13 mouse cellular contexts compared by ENCODE assay signal in the genomic region with DNA sequence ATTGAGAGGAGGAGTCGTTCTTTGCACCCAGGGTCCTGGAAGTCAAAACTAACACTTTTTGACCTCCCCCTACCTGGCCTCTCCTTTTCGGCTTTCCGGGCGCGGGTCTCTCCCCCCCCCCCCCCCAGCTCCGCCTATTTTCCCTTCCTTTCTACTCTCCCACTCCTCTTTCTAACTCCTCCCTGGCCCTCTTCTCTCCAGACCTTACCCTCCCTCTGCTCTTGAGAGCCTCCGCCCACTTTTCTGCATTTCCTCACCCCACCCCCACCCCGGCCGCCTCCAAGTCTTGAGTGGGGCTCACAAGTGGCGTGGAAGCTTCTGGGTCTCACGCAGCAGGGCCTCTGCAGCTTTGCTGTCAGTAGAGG. TPM values are rescaled to one million over a fixed set of nuclear protein-coding genes. Genes with fewer than 3 reads are reported as not detected.
DNase-seq lines count a peak whose midpoint lies in the region; ATAC-seq lines count a peak whose summit lies in the region.
"Had no signal": no experiment of that assay in that cellular context is flagged by ENCODE, and none has a peak within 500 bp of the region (broad histone marks: within the 10 kb centered on the region; RNA-seq: fewer than 3 reads in every experiment).

No protein-coding gene starts in this region.

- peak overlapping the region; percentile 20 for H3K9ac ChIP-seq in neural tube, embryonic 11.5 days (ENCODE audit: low read length)
- no peak overlapping the region for H3K9ac ChIP-seq in hindbrain, embryonic 11.5 days (ENCODE audit: low read depth, low read length)
- H3K9ac ChIP-seq in midbrain, embryonic 11.5 days (ENCODE audit: low read length): no peak overlapping the region

- no peak overlapping the region for H3K27ac ChIP-seq in neural tube, embryonic 11.5 days (ENCODE audit: low read depth, low read length)
- 0 out of 2 replicates have a peak overlapping the region, but pooled peaks have one; percentile 24 for H3K27ac ChIP-seq in hindbrain, embryonic 11.5 days (ENCODE audit: low read depth, low read length)
- H3K27ac ChIP-seq in midbrain, embryonic 11.5 days (ENCODE audit: low read depth, low read length): no peak overlapping the region
- H3K27ac ChIP-seq: macrophage had no signal

- H3K27me3 ChIP-seq in neural tube, embryonic 11.5 days (ENCODE audit: control insufficient read depth, insufficient read depth, low read length): peaks cover 70% of the 10 kb centered on the region
- peaks cover 64% of the 10 kb centered on the region for H3K27me3 ChIP-seq in hindbrain, embryonic 11.5 days (ENCODE audit: control insufficient read depth, insufficient read depth, low read length)
- peaks cover 70% of the 10 kb centered on the region for H3K27me3 ChIP-seq in midbrain, embryonic 11.5 days (ENCODE audit: control insufficient read depth, insufficient read depth, low read length)

- H3K4me1 ChIP-seq in neural tube, embryonic 11.5 days (ENCODE audit: control insufficient read depth, insufficient read depth, low read length): peaks cover 11% of the 10 kb centered on the region
- H3K4me1 ChIP-seq in hindbrain, embryonic 11.5 days (replicated peaks; ENCODE audit: control insufficient read depth, insufficient read depth, low read length): 0 out of 2 replicates have a peak, but pooled peaks cover 6% of the 10 kb centered on the region
- peaks cover 8% of the 10 kb centered on the region for H3K4me1 ChIP-seq in midbrain, embryonic 11.5 days (ENCODE audit: control insufficient read depth, insufficient read depth, low read length)

- H3K36me3 ChIP-seq in neural tube, embryonic 11.5 days (ENCODE audit: control insufficient read depth, insufficient read depth, low read length): no peaks in the 10 kb centered on the region
- no peaks in the 10 kb centered on the region for H3K36me3 ChIP-seq in hindbrain, embryonic 11.5 days (ENCODE audit: control insufficient read depth, insufficient read depth, low read length)
- H3K36me3 ChIP-seq in midbrain, embryonic 11.5 days (ENCODE audit: control insufficient read depth, insufficient read depth, low read length): no peaks in the 10 kb centered on the region

- peak overlapping the region; percentile 35 for H3K4me3 ChIP-seq in neural tube, embryonic 11.5 days (ENCODE audit: low read depth, low read length)
- peak overlapping the region; percentile 36 for H3K4me3 ChIP-seq in hindbrain, embryonic 11.5 days (ENCODE audit: low read depth, low read length)
- H3K4me3 ChIP-seq in midbrain, embryonic 11.5 days (ENCODE audit: low read depth, low read length): peak overlapping the region; percentile 38

- no peak for ATAC-seq in neural tube, embryonic 11.5 days (ENCODE audit: insufficient read depth, low FRiP score, low TSS enrichment)
- ATAC-seq in hindbrain, embryonic 11.5 days (ENCODE audit: low FRiP score): no peak
- ATAC-seq in midbrain, embryonic 11.5 days (ENCODE audit: low FRiP score): 0 out of 2 replicates have a peak, but pooled peaks have one; percentile 12

- H3K4me2 ChIP-seq in neural tube, embryonic 11.5 days (ENCODE audit: low read depth): peak overlapping the region; percentile 49; the same call in 1 of the 2 replicates
- peak overlapping the region; percentile 66 for H3K4me2 ChIP-seq in hindbrain, embryonic 11.5 days (replicated peaks; ENCODE audit: low read depth, low read length)
- H3K4me2 ChIP-seq in midbrain, embryonic 11.5 days: peak overlapping the region; percentile 55

- no peak for DNase-seq in neural tube, embryonic 11.5 days (ENCODE audit: low spot score)
- DNase-seq in neural tube, embryonic 10.5 days (ENCODE audit: extremely low spot score, low spot score): no peak
- DNase-seq in hindbrain, embryonic 11.5 days (ENCODE audit: low spot score): no peak
- no peak for DNase-seq in midbrain, embryonic 11.5 days (ENCODE audit: low spot score, missing footprints)
- no peak for DNase-seq in spleen, postnatal 10 days (ENCODE audit: low spot score in 2 of 2)
- no peak for DNase-seq in cerebellum, adult 11 months
- DNase-seq in embryo, embryonic 11 days: no peak
- no peak for DNase-seq in thymus, adult 18-20 months
- DNase-seq: adrenal gland, adult 8-10 months; cerebellum, adult 2 months; left cerebral cortex, postnatal 4 days; thymus, adult 2 months had no signal

- H3K9me3 ChIP-seq in neural tube, embryonic 11.5 days (ENCODE audit: control insufficient read depth, low read length): no peaks in the 10 kb centered on the region
- no peaks in the 10 kb centered on the region for H3K9me3 ChIP-seq in hindbrain, embryonic 11.5 days (ENCODE audit: control insufficient read depth, low read length)
- H3K9me3 ChIP-seq in midbrain, embryonic 11.5 days (ENCODE audit: control insufficient read depth, low read length): no peaks in the 10 kb centered on the region

- 3% methylated on average over 9 of the region's 11 CpGs for WGBS in neural tube, embryonic 11.5 days
- WGBS in hindbrain, embryonic 11.5 days: 2% methylated on average over 8 of the region's 11 CpGs
- 1% methylated on average over 10 of the region's 11 CpGs for WGBS in midbrain, embryonic 11.5 days

RNA-seq across cellular contexts. Expression of a gene that starts 0.3 kb away (rescaled TPM):
- 2.6 and 4.2 TPM in 2 replicates for polyA plus RNA-seq in neural tube, embryonic 11.5 days (2014; fragmentation: Nextera tagmentation; extraction: Ambion mirVana)
- 0.74 and 1.1 TPM in 2 replicates for polyA plus RNA-seq in hindbrain, embryonic 11.5 days (2014; fragmentation: Nextera tagmentation; extraction: Ambion mirVana)
- polyA plus RNA-seq in midbrain, embryonic 11.5 days (2014; fragmentation: Nextera tagmentation; extraction: Ambion mirVana): 0.11 TPM in 1 of 2 replicates, not detected in the other
- polyA plus RNA-seq: macrophage had no signal

RNA-seq across cellular contexts. Expression of a gene that starts 0.8 kb away (rescaled TPM):
- polyA plus RNA-seq in neural tube, embryonic 11.5 days (2014; fragmentation: Nextera tagmentation; extraction: Ambion mirVana): 20.3 and 27.9 TPM in 2 replicates
- polyA plus RNA-seq in hindbrain, embryonic 11.5 days (2014; fragmentation: Nextera tagmentation; extraction: Ambion mirVana): 5.3 and 7.0 TPM in 2 replicates
- polyA plus RNA-seq in midbrain, embryonic 11.5 days (2014; fragmentation: Nextera tagmentation; extraction: Ambion mirVana): 0.19 and 0.59 TPM in 2 replicates
- polyA plus RNA-seq: macrophage had no signal

RNA-seq across cellular contexts. Expression of a gene that starts 47.8 kb away (rescaled TPM):
- polyA plus RNA-seq in neural tube, embryonic 11.5 days (2014; fragmentation: Nextera tagmentation; extraction: Ambion mirVana): 24.2 and 25.7 TPM in 2 replicates
- polyA plus RNA-seq in hindbrain, embryonic 11.5 days (2014; fragmentation: Nextera tagmentation; extraction: Ambion mirVana): 24.4 and 32.4 TPM in 2 replicates
- polyA plus RNA-seq in midbrain, embryonic 11.5 days (2014; fragmentation: Nextera tagmentation; extraction: Ambion mirVana): 29.3 and 30.1 TPM in 2 replicates
